In the genomic region with DNA sequence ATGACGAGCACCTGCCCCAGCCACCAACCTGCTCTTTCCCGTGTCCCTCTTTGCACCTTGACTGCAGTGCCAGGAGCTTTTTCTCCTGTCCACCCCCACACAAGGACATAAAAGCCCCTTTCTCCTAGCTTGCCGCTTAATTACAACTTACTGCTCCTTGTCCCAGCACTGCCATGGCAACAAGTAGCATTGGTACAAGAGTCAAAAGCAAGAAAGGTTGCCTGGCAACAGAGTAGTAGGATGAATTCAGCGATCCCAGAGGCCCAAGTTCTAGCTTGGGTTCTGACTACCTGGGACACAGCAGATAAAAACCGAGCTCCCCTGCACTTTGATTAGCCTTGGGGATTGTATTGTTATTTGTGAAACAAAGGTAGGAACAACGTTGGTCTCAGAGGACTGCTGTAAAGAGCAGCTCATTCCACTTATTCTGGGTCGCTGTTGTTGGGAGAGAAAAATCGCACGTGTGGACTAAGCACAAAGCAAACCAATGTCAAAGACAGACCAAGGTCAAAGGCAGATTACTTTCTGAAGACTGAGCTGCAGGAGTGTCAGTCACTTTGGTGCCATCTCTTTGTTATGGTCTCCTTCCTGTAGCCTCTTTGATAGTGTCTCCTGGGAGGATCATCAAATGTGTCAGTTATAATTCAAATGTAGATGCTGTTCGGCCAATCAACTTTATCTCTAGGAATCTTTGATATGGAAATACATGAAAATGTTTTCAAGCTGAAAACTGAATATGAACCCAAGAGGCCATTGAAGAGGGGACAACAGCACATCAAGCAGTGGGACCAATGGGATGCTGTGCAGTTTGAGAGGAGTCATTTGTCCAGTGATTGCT, we compare ENCODE assay signal across 14 mouse cellular contexts.
DNase-seq lines count a peak whose midpoint lies in the region; ATAC-seq and TF ChIP-seq lines count a peak whose summit lies in the region.
"Had no signal": no experiment of that assay in that cellular context is flagged by ENCODE, and none has a peak within 500 bp of the region (broad histone marks: within the 10 kb centered on the region; RNA-seq: fewer than 3 reads in every experiment).

No protein-coding gene starts in this region.

- H3K4me2 ChIP-seq in forebrain, embryonic 16.5 days (ENCODE audit: low read length) = no peak overlapping the region
- 0 out of 2 replicates have a peak overlapping the region, but pooled peaks have one; percentile 6 for H3K4me2 ChIP-seq in midbrain, embryonic 16.5 days (ENCODE audit: low read length)
- H3K4me2 ChIP-seq in lung, postnatal 0 days (replicated peaks; ENCODE audit: low read depth, low read length) = no peak overlapping the region
- H3K4me2 ChIP-seq: heart, embryonic 15.5 days; liver, embryonic 12.5 days had no signal

- no peaks in the 10 kb centered on the region for H3K9me3 ChIP-seq in forebrain, embryonic 16.5 days (ENCODE audit: control insufficient read depth, low read length)
- H3K9me3 ChIP-seq in midbrain, embryonic 16.5 days (replicated peaks; ENCODE audit: control insufficient read depth, low read length, poor library complexity, severe bottlenecking) = no peaks in the 10 kb centered on the region
- H3K9me3 ChIP-seq in lung, postnatal 0 days (ENCODE audit: low read length) = no peaks in the 10 kb centered on the region
- H3K9me3 ChIP-seq: heart, embryonic 15.5 days; liver, embryonic 12.5 days had no signal

- no peak overlapping the region for H3K9ac ChIP-seq in forebrain, embryonic 16.5 days (replicated peaks; ENCODE audit: low read depth, low read length)
- H3K9ac ChIP-seq in midbrain, embryonic 16.5 days (ENCODE audit: low read depth, low read length) = no peak overlapping the region
- H3K9ac ChIP-seq in lung, postnatal 0 days (replicated peaks; ENCODE audit: low read depth) = no peak overlapping the region
- H3K9ac ChIP-seq: heart, embryonic 15.5 days; liver, embryonic 12.5 days had no signal

- peak; percentile 70 for DNase-seq in heart, adult 11 months
- no peak for DNase-seq in heart, postnatal 10 days
- DNase-seq in R1 (ENCODE audit: low read depth, low spot score) = peak; percentile 92
- no peak for DNase-seq in lung, postnatal 0 days (ENCODE audit: low spot score)
- no peak for DNase-seq in kidney, postnatal 14 days
- DNase-seq: adrenal gland, adult 2 months; lung, postnatal 14 days had no signal

- TF ChIP-seq CTCF in lung, postnatal 0 days (IDR thresholded peaks at IDR 0.05) = no peak

- H3K4me1 ChIP-seq in forebrain, embryonic 16.5 days (replicated peaks; ENCODE audit: control insufficient read depth, insufficient read depth, low read length) = peaks cover 7% of the 10 kb centered on the region
- H3K4me1 ChIP-seq in midbrain, embryonic 16.5 days (ENCODE audit: control insufficient read depth, insufficient read depth, low read length) = peaks cover 11% of the 10 kb centered on the region
- no peaks in the 10 kb centered on the region for H3K4me1 ChIP-seq in lung, postnatal 0 days (ENCODE audit: insufficient read depth, low read depth, low read length)
- H3K4me1 ChIP-seq: heart, embryonic 15.5 days; liver, embryonic 12.5 days had no signal

- H3K4me3 ChIP-seq in forebrain, embryonic 16.5 days (replicated peaks; ENCODE audit: low read length) = no peak overlapping the region
- no peak overlapping the region for H3K4me3 ChIP-seq in midbrain, embryonic 16.5 days (ENCODE audit: low read depth, low read length)
- no peak overlapping the region for H3K4me3 ChIP-seq in lung, postnatal 0 days (ENCODE audit: low read depth, low read length)
- H3K4me3 ChIP-seq: heart, embryonic 15.5 days; liver, embryonic 12.5 days; myocyte had no signal

- TF ChIP-seq EP300 in lung, postnatal 0 days (IDR thresholded peaks at IDR 0.05) = no peak

- 19% methylated on average over 10 of the region's 10 CpGs for WGBS in forebrain, embryonic 16.5 days
- WGBS in midbrain, embryonic 16.5 days = 21% methylated on average over 10 of the region's 10 CpGs
- 47% methylated on average over 10 of the region's 10 CpGs for WGBS in lung, postnatal 0 days

- no peak overlapping the region for H3K27ac ChIP-seq in forebrain, embryonic 16.5 days (ENCODE audit: low read length)
- H3K27ac ChIP-seq in midbrain, embryonic 16.5 days (ENCODE audit: low read length) = no peak overlapping the region; the same call in 1 of the 2 replicates
- H3K27ac ChIP-seq in lung, postnatal 0 days (ENCODE audit: low read length) = no peak overlapping the region
- H3K27ac ChIP-seq: heart, embryonic 15.5 days; liver, embryonic 12.5 days had no signal

- intact Hi-C loops in heart, postnatal 10 days (cut with DNase I) = loop anchor here (2.0 to 10.0 kb wide), 4 partner anchors 25 to 453 kb away; a partner anchor contains a TSS

- ATAC-seq in forebrain, embryonic 16.5 days = peak; percentile 53
- peak; percentile 59 for ATAC-seq in midbrain, embryonic 16.5 days
- ATAC-seq in activated CD4-positive, CD25-positive, alpha-beta regulatory T cell, adult 4 months = no peak
- no peak for ATAC-seq in lung, postnatal 0 days
- ATAC-seq: intestine, embryonic 16.5 days; liver, embryonic 12.5 days had no signal

- no peaks in the 10 kb centered on the region for H3K36me3 ChIP-seq in forebrain, embryonic 16.5 days (ENCODE audit: control insufficient read depth, insufficient read depth)
- no peaks in the 10 kb centered on the region for H3K36me3 ChIP-seq in midbrain, embryonic 16.5 days (ENCODE audit: control insufficient read depth, insufficient read depth, low read length)
- H3K36me3 ChIP-seq in lung, postnatal 0 days (ENCODE audit: insufficient read depth, low read length) = no peaks in the 10 kb centered on the region
- H3K36me3 ChIP-seq: heart, embryonic 15.5 days; liver, embryonic 12.5 days had no signal

- H3K27me3 ChIP-seq in forebrain, embryonic 16.5 days (replicated peaks; ENCODE audit: control insufficient read depth, insufficient read depth, low read length) = no peaks in the 10 kb centered on the region
- no peaks in the 10 kb centered on the region for H3K27me3 ChIP-seq in midbrain, embryonic 16.5 days (ENCODE audit: control insufficient read depth, insufficient read depth, low read depth, low read length)
- H3K27me3 ChIP-seq in lung, postnatal 0 days (replicated peaks; ENCODE audit: insufficient read depth, low read length) = 0 out of 2 replicates have a peak, but pooled peaks cover 4% of the 10 kb centered on the region

Comparison
In these comparisons a context has a peak if more than half of its experiments do, and no peak if none do; other contexts are left out.
1. DNase-seq: peak in heart, adult 11 months (single experiment) and R1 (single experiment); none in heart, postnatal 10 days (0 of 2), lung, postnatal 0 days (single experiment) and kidney, postnatal 14 days (single experiment).
2. ATAC-seq: peak in forebrain, embryonic 16.5 days (single experiment) and midbrain, embryonic 16.5 days (single experiment); none in activated CD4-positive, CD25-positive, alpha-beta regulatory T cell, adult 4 months (single experiment) and lung, postnatal 0 days (single experiment).